Mouse (Mus musculus) intestine, postnatal 0 days (tissue): Measurements from ENCODE around the gene Tecr. TPM values are rescaled to one million over a fixed set of nuclear protein-coding genes. Genes with fewer than 3 reads are reported as not detected.

Experiments
- ATAC-seq: fragments of 200-750 bp; cut with Nextera tagmentation; 2 replicates; pipeline ENCODE4 v1.8.0; 2017; ENCODE audit warnings: mild to moderate bottlenecking, moderate TSS enrichment, moderate library complexity
- H3K27ac ChIP-seq: fragments of 300-500 bp; sonication (generic); 2 replicates; pipeline ENCODE4 v1.5.1; 2014; ENCODE audit warnings: mild to moderate bottlenecking, low read depth, low read length, moderate library complexity
- H3K27me3 ChIP-seq: fragments of 300-500 bp; sonication (generic); replicated peaks from 2 replicates; pipeline ENCODE4 v1.6.1; 2014; ENCODE audit warnings: low read length, mixed read lengths; ENCODE audit not compliant: control insufficient read depth, insufficient read depth
- H3K36me3 ChIP-seq: fragments of 300-500 bp; sonication (generic); 2 replicates; pipeline ENCODE4 v1.6.1; 2014; ENCODE audit warnings: mild to moderate bottlenecking, moderate library complexity; ENCODE audit not compliant: control insufficient read depth, insufficient read depth
- H3K4me1 ChIP-seq: fragments of 300-500 bp; sonication (generic); replicated peaks from 2 replicates; pipeline ENCODE4 v1.6.1; 2014; ENCODE audit warnings: antibody characterized with exemption, low read length, mixed read lengths; ENCODE audit not compliant: control insufficient read depth, insufficient read depth
- H3K4me2 ChIP-seq: fragments of 300-500 bp; sonication (generic); replicated peaks from 2 replicates; pipeline ENCODE4 v1.6.1; 2014; ENCODE audit warnings: low read depth, mild to moderate bottlenecking, moderate library complexity
- H3K4me3 ChIP-seq: fragments of 300-500 bp; sonication (generic); 2 replicates; pipeline ENCODE4 v1.5.1; 2014; ENCODE audit warnings: low read depth, low read length
- H3K9ac ChIP-seq: fragments of 300-500 bp; sonication (generic); 2 replicates; pipeline ENCODE4 v1.6.1; 2014; ENCODE audit warnings: mild to moderate bottlenecking, low read depth, low read length
- H3K9me3 ChIP-seq: fragments of 300-500 bp; sonication (generic); 2 replicates; pipeline ENCODE4 v1.6.1; 2016; ENCODE audit warnings: mixed run types; ENCODE audit not compliant: control insufficient read depth
- CTCF ChIP-seq: sonication (generic); IDR thresholded peaks from 2 replicates; pipeline ENCODE4 v1.5.1; 2016; ENCODE audit warnings: low read depth, mild to moderate bottlenecking, control low read depth, antibody characterized with exemption, moderate library complexity
- WGBS: fragments of 180-500 bp; shearing (Covaris S2); extraction: QIAGEN DNeasy Blood & Tissue Kit; methylation state at CpG from one replicate; pipeline ENCODE4 v1.1.7; 2014; 5-methylcytosine and 5-hydroxymethylcytosine counted together
- polyA plus RNA-seq: library from polyadenylated mRNA; unstranded; fragments of >200 nt; fragmentation: Nextera tagmentation; extraction: Ambion mirVana; gene quantifications from 2 replicates; pipeline ENCODE4 v1.2.1, GENCODE M21; 2015

Gene Tecr
- polyA plus RNA-seq, 1 experiment from 2014 or later: 320 TPM

- WGBS: 55% methylated on average over 15 of the region's 15 CpGs
Observed at GRCm38 (mm10) chr8:83621691-83622388, 14.1 kb upstream of the Tecr start.

GRCm38 (mm10) chr8:83619568-83620285 is 12.0 kb upstream of the Tecr start:
- H3K9ac ChIP-seq: no peak overlapping the region
- TF ChIP-seq CTCF: no peak
- WGBS: 78% methylated on average over 9 of the region's 9 CpGs
- no peak for ATAC-seq
- no peak overlapping the region for H3K4me2 ChIP-seq
- no peaks in the 10 kb centered on the region; the same call in 1 of the 2 replicates for H3K4me1 ChIP-seq
- no peaks in the 10 kb centered on the region for H3K9me3 ChIP-seq
- H3K36me3 ChIP-seq: no peaks in the 10 kb centered on the region
- H3K27me3 ChIP-seq: no peaks in the 10 kb centered on the region
- H3K4me3 ChIP-seq: no peak overlapping the region
- H3K27ac ChIP-seq: no peak overlapping the region

More at GRCm38 (mm10) chr8:83621691-83622388, 14.1 kb upstream of the Tecr start:
- no peak for TF ChIP-seq CTCF
- no peak overlapping the region for H3K9ac ChIP-seq
- H3K36me3 ChIP-seq: no peaks in the 10 kb centered on the region
- peak overlapping the region; percentile 61 for H3K4me2 ChIP-seq
- ATAC-seq: 0 out of 2 replicates have a peak, but pooled peaks have one; percentile 7
- no peaks in the 10 kb centered on the region; the same call in 1 of the 2 replicates for H3K4me1 ChIP-seq
- H3K27me3 ChIP-seq: no peaks in the 10 kb centered on the region
- peak overlapping the region; percentile 11; the same call in 1 of the 2 replicates for H3K4me3 ChIP-seq
- H3K27ac ChIP-seq: no peak overlapping the region
- no peaks in the 10 kb centered on the region for H3K9me3 ChIP-seq

GRCm38 (mm10) chr8:83618566-83618965 is 10.8 kb upstream of the Tecr start:
- ATAC-seq: no peak
- no peak overlapping the region for H3K4me2 ChIP-seq
- H3K27ac ChIP-seq: no peak overlapping the region
- WGBS: 93% methylated on average over 2 of the region's 2 CpGs
- no peak overlapping the region for H3K9ac ChIP-seq
- H3K9me3 ChIP-seq: no peaks in the 10 kb centered on the region
- H3K4me1 ChIP-seq: no peaks in the 10 kb centered on the region; the same call in 1 of the 2 replicates
- H3K27me3 ChIP-seq: no peaks in the 10 kb centered on the region
- H3K36me3 ChIP-seq: no peaks in the 10 kb centered on the region
- TF ChIP-seq CTCF: no peak
- no peak overlapping the region for H3K4me3 ChIP-seq

GRCm38 (mm10) chr8:83617111-83617510 is 9.3 kb upstream of the Tecr start:
- H3K4me3 ChIP-seq: no peak overlapping the region
- TF ChIP-seq CTCF: no peak
- no peak for ATAC-seq
- H3K36me3 ChIP-seq: peaks cover 13% of the 10 kb centered on the region
- no peak overlapping the region for H3K27ac ChIP-seq
- 91% methylated on average over 2 of the region's 2 CpGs for WGBS
- H3K4me2 ChIP-seq: no peak overlapping the region
- no peaks in the 10 kb centered on the region for H3K9me3 ChIP-seq
- no peaks in the 10 kb centered on the region for H3K27me3 ChIP-seq
- no peaks in the 10 kb centered on the region for H3K4me1 ChIP-seq
- H3K9ac ChIP-seq: no peak overlapping the region

- Histone ChIP-seq H3K27me3 (no peaks in the 10 kb centered on the region), H3K4me3 (no peak overlapping the region), H3K27ac (no peak overlapping the region), H3K4me1 (no peaks in the 10 kb centered on the region), H3K36me3 (peaks cover 17% of the 10 kb centered on the region), H3K9ac (no peak overlapping the region), H3K4me2 (no peak overlapping the region), H3K9me3 (no peaks in the 10 kb centered on the region)
- no peak for ATAC-seq
- no peak for TF ChIP-seq CTCF
Observed at GRCm38 (mm10) chr8:83616625-83617024, 8.9 kb upstream of the Tecr start.

GRCm38 (mm10) chr8:83613695-83614094 is 5.9 kb upstream of the Tecr start:
- Histone ChIP-seq H3K4me2 (no peak overlapping the region), H3K9me3 (no peaks in the 10 kb centered on the region), H3K27me3 (no peaks in the 10 kb centered on the region), H3K4me1 (no peaks in the 10 kb centered on the region), H3K36me3 (peaks cover 36% of the 10 kb centered on the region), H3K9ac (no peak overlapping the region), H3K4me3 (no peak overlapping the region), H3K27ac (no peak overlapping the region)
- TF ChIP-seq CTCF: no peak
- WGBS: 91% methylated on average over 4 of the region's 4 CpGs
- no peak for ATAC-seq
